Mouse (Mus musculus) testis, adult 2 months (tissue): ENCODE results near the gene Nars2. TPM values are rescaled to one million over a fixed set of nuclear protein-coding genes. Genes with fewer than 3 reads are reported as not detected.

Source experiments
- H3K27ac ChIP-seq: fragments of 200-500 bp; 2 replicates; pipeline ENCODE4 v1.5.1; 2012; ENCODE audit warnings: low read depth, low read length; ENCODE audit not compliant: control insufficient read depth, insufficient read depth
- H3K27me3 ChIP-seq: fragments of 200-500 bp; 2 replicates; pipeline ENCODE4 v1.6.1; 2012; ENCODE audit warnings: mild to moderate bottlenecking, low read length, moderate library complexity; ENCODE audit not compliant: control insufficient read depth, insufficient read depth
- H3K36me3 ChIP-seq: fragments of 200-500 bp; 2 replicates; pipeline ENCODE4 v1.6.1; 2012; ENCODE audit warnings: mild to moderate bottlenecking, low read length; ENCODE audit not compliant: control insufficient read depth, insufficient read depth
- H3K4me1 ChIP-seq: fragments of 200-500 bp; 2 replicates; pipeline ENCODE4 v1.6.1; 2012; ENCODE audit warnings: low read length; ENCODE audit not compliant: control insufficient read depth, insufficient read depth
- H3K4me3 ChIP-seq: fragments of 200-500 bp; 2 replicates; pipeline ENCODE4 v1.5.1; 2012; ENCODE audit warnings: low read depth, mild to moderate bottlenecking, low read length, moderate library complexity, mixed read lengths; ENCODE audit not compliant: control insufficient read depth
- CTCF ChIP-seq: fragments of 200-500 bp; IDR thresholded peaks from 2 replicates; pipeline ENCODE4 v1.5.1; 2012; ENCODE audit warnings: low read depth, mild to moderate bottlenecking, inconsistent platforms, low read length, moderate library complexity; ENCODE audit not compliant: control insufficient read depth, insufficient read depth, insufficient replicate concordance
- POLR2A ChIP-seq: fragments of 200-500 bp; IDR thresholded peaks from 2 replicates; pipeline ENCODE4 v1.6.1; 2012; ENCODE audit warnings: low read depth, mild to moderate bottlenecking, inconsistent platforms, low read length, moderate library complexity; ENCODE audit not compliant: control insufficient read depth
- polyA plus RNA-seq: library from polyadenylated mRNA; depleted of rRNA; stranded (reverse); fragments of >200 nt; gene quantifications from 2 replicates; pipeline ENCODE4 v1.2.3, GENCODE M21; 2012; rRNA removed

Gene Nars2
- 3.9 and 4.5 TPM in 2 replicates for polyA plus RNA-seq

GRCm38 (mm10) chr7:96951281-96952051, at the start of gene Nars2:
Nars2 (plus strand) TSS chr7:96951505.
- H3K4me3 ChIP-seq, result peak within 1 kb of the TSS; percentile 96
- peak within 1 kb of the TSS; percentile 93 for H3K27ac ChIP-seq
- H3K36me3 ChIP-seq, result no peaks in the 10 kb centered on the region
- H3K4me1 ChIP-seq, result no peaks in the 10 kb centered on the region
- H3K27me3 ChIP-seq, result no peaks in the 10 kb centered on the region
- TF ChIP-seq CTCF (no peak), POLR2A (peak; percentile 98)

DNA sequence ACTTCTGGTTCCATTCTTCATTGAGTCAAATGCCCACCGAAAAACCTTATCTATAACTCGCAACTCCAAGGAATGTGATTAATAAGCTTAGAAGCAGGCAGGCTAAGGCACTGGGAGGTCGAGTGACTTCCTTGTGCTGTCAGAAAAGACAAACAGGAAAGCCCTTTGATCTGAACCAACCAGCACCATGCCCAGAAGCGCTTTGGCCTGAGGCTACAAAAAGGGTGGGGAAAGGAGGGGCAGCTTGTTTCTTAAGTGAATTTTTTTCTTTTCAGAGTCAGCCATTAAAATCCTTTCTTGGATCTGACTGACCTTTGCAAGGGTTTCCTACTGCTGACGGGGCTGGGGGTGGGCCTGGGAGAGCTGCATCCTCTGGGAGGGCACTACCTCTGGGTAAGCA, 49.1 kb upstream of the Nars2 start:
- Histone ChIP-seq H3K27ac (no peak overlapping the region), H3K4me3 (no peak overlapping the region), H3K4me1 (no peaks in the 10 kb centered on the region), H3K36me3 (no peaks in the 10 kb centered on the region), H3K27me3 (no peaks in the 10 kb centered on the region)
- TF ChIP-seq POLR2A (no peak), CTCF (no peak)

- H3K4me1 ChIP-seq, result no peaks in the 10 kb centered on the region
- TF ChIP-seq POLR2A (no peak), CTCF (no peak)
- H3K27me3 ChIP-seq, result no peaks in the 10 kb centered on the region
- no peak overlapping the region for H3K4me3 ChIP-seq
- no peaks in the 10 kb centered on the region for H3K36me3 ChIP-seq
- H3K27ac ChIP-seq, result no peak overlapping the region
Observed at GRCm38 (mm10) chr7:96903088-96903985, 48.0 kb upstream of the Nars2 start.

GRCm38 (mm10) chr7:96904442-96904841, 46.9 kb upstream of the Nars2 start:
- Histone ChIP-seq H3K27ac (no peak overlapping the region), H3K4me1 (no peaks in the 10 kb centered on the region), H3K36me3 (no peaks in the 10 kb centered on the region), H3K4me3 (no peak overlapping the region), H3K27me3 (no peaks in the 10 kb centered on the region)
- no peak for TF ChIP-seq POLR2A
- TF ChIP-seq CTCF, result no peak

DNA sequence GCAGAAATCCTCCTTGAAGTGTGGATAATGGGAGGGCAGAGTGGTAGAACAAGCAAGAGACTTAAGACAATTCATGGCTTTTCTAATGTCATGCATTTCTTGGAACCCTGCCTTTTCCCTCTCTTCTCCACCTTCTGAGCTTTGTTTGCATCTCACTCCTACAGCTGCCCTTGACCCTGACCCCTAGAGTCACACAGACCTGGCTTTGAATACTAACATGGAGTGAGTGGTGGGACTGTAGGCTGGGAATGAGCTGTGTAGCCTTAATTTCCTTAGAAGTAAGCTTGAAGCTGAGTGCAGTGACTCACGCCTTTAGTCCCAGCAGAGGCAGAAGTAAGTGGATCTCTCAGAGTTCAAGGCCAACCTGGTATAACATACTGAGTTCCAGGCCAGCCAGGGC, 46.4 kb upstream of the Nars2 start:
- H3K4me1 ChIP-seq, result no peaks in the 10 kb centered on the region
- TF ChIP-seq POLR2A (no peak), CTCF (no peak)
- no peaks in the 10 kb centered on the region for H3K36me3 ChIP-seq
- H3K27ac ChIP-seq, result no peak overlapping the region
- H3K4me3 ChIP-seq, result no peak overlapping the region
- no peaks in the 10 kb centered on the region for H3K27me3 ChIP-seq

DNA sequence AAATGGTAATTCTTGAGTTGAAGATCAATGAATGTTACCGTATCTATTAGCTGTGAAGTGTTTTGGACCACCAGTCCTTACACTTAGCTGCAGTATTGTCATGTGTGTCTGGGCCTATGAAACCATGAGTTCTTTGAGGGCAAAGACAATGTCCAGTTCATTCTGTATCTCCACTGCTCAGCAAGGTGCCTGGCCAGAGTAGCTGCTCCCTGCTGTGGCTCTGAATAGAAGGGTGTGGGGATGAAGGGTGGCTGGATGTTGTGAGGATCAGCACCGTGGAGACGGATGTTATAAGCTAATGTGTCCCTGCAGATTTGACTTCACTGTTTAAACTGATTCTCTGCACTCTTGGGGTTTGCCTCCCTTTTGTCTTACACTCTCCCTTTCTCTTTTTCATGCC, 45.9 kb upstream of the Nars2 start:
- TF ChIP-seq POLR2A (no peak), CTCF (no peak)
- Histone ChIP-seq H3K4me1 (no peaks in the 10 kb centered on the region), H3K4me3 (no peak overlapping the region), H3K27ac (no peak overlapping the region), H3K36me3 (no peaks in the 10 kb centered on the region), H3K27me3 (no peaks in the 10 kb centered on the region)

GRCm38 (mm10) chr7:96906216-96906615, 45.1 kb upstream of the Nars2 start:
- Histone ChIP-seq H3K4me3 (no peak overlapping the region), H3K36me3 (no peaks in the 10 kb centered on the region), H3K27me3 (no peaks in the 10 kb centered on the region), H3K27ac (no peak overlapping the region), H3K4me1 (no peaks in the 10 kb centered on the region)
- TF ChIP-seq POLR2A (no peak), CTCF (no peak)
